Mouse (Mus musculus): Measurements from ENCODE around the gene Lrsam1. TPM values are rescaled to one million over a fixed set of nuclear protein-coding genes. Genes with fewer than 3 reads are reported as not detected.

Gene Lrsam1
- polyA plus RNA-seq, 1 experiment from 2014 or later, result 29.3 TPM

DNA sequence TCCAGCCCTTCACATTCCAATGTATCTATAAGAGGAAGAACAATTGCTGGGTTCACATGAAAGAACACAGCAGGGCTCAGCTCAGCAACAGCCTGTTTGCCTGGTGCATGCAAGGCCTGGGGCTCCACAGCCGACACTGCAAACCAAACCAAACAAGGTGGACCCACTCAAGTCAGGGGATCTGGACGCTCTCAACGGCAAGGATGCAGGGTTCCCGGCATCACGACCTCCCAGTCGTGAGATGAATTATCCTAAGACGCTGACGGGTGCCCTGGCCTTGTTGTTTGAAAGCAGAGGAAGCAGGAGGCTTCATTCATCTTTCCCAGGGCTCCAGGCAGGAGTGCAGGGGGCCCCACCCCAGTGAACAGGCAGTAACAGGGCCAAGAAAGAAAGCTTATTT is 24.4 kb upstream of the Lrsam1 start:
- ATAC-seq, result no peak
- no peaks in the 10 kb centered on the region for H3K27me3 ChIP-seq
- ChIA-PET POLR2A (no interaction called here), CTCF (no interaction called here)
- no peak for TF ChIP-seq CTCF (IDR thresholded peaks at IDR 0.05)
- in situ Hi-C loops (cut with MboI; ENCODE audit: low pct_unique_long_range_greater_than_20kb), result loop anchor here (25.0 kb wide), 1 partner anchor 401 kb away; no protein-coding TSS in a partner anchor
- no peak for DNase-seq (ENCODE audit: low read depth, low spot score)

GRCm38 (mm10) chr2:32983617-32984016 is 22.2 kb upstream of the Lrsam1 start:
- no peak for DNase-seq (ENCODE audit: low read depth, low spot score)
- no peak for TF ChIP-seq CTCF (IDR thresholded peaks at IDR 0.05)
- ChIA-PET POLR2A (no interaction called here), CTCF (interaction anchor here (1.1 to 1.9 kb wide), 3 partner anchors 44 to 365 kb away, joined by 3 to 4 read pairs (median 4); partner anchors contain the start of gene Garnl3)
- no peak for ATAC-seq
- in situ Hi-C loops (cut with MboI; ENCODE audit: low pct_unique_long_range_greater_than_20kb), result loop anchor here (25.0 kb wide), 1 partner anchor 404 kb away; no protein-coding TSS in a partner anchor
- no peaks in the 10 kb centered on the region for H3K27me3 ChIP-seq

- DNase-seq (ENCODE audit: low read depth, low spot score), result no peak
- POLR2A ChIA-PET, result no interaction called here
- in situ Hi-C loops (cut with MboI; ENCODE audit: low pct_unique_long_range_greater_than_20kb), result loop anchor here (25.0 kb wide), 1 partner anchor 405 kb away; no protein-coding TSS in a partner anchor
- ATAC-seq, result no peak
- H3K27me3 ChIP-seq, result no peaks in the 10 kb centered on the region
- CTCF ChIA-PET, result interaction anchor here (1.1 to 1.9 kb wide), 3 partner anchors 14 to 365 kb away, joined by 3 to 4 read pairs (median 3); no protein-coding TSS in a partner anchor
- no peak for TF ChIP-seq CTCF (IDR thresholded peaks at IDR 0.05)
These were observed 21.3 kb upstream of the Lrsam1 start for GRCm38 (mm10) chr2:32982700-32983099.

- DNase-seq (ENCODE audit: low read depth, low spot score) (peak; percentile 70), ATAC-seq (peak; percentile 95)
- no peaks in the 10 kb centered on the region for H3K27me3 ChIP-seq
- ChIA-PET CTCF (interaction anchor here (0.6 to 1.2 kb wide), 3 partner anchors 13 to 442 kb away, joined by 3 read pairs; no protein-coding TSS in a partner anchor), POLR2A (no interaction called here)
- in situ Hi-C loops (cut with MboI; ENCODE audit: low pct_unique_long_range_greater_than_20kb), result loop anchor here (25.0 kb wide), 1 partner anchor 406 kb away; no protein-coding TSS in a partner anchor
- no peak for TF ChIP-seq CTCF (IDR thresholded peaks at IDR 0.05)
These were observed 20.4 kb upstream of the Lrsam1 start, which contains the start of gene Slc2a8 for GRCm38 (mm10) chr2:32981725-32982271. Slc2a8 (minus strand) TSS chr2:32982083.

DNA sequence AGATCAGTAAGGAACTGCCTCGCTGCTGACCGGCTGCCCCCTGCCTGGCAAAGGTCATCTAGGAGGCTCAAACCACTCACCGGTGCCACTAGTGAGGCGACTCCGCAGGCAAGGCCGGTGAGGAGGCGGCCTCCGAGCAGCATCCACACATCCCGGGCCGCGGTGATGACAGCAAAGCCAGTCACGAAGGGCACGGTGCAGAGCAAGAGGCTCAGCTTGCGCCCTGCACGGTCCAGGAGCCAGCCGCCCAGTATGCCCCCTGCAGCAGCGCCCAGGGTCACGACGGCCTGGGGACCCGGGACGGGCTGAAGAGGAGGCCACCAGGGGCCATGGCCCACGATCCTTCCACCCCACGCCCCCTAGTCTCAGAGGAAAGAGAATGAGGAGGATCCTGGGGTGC is 19.9 kb upstream of the Lrsam1 start:
- no peaks in the 10 kb centered on the region for H3K27me3 ChIP-seq
- ChIA-PET POLR2A (no interaction called here), CTCF (interaction anchor here (1.2 kb wide), 1 partner anchor 22 kb away, joined by 3 read pairs; no protein-coding TSS in a partner anchor)
- peak; percentile 58 for ATAC-seq
- no peak for TF ChIP-seq CTCF (IDR thresholded peaks at IDR 0.05)
- DNase-seq (ENCODE audit: low read depth, low spot score), result no peak
- in situ Hi-C loops (cut with MboI; ENCODE audit: low pct_unique_long_range_greater_than_20kb), result loop anchor here (25.0 kb wide), 1 partner anchor 406 kb away; no protein-coding TSS in a partner anchor

- in situ Hi-C loops (cut with MboI; ENCODE audit: low pct_unique_long_range_greater_than_20kb), result loop anchor here (25.0 kb wide), 1 partner anchor 408 kb away; no protein-coding TSS in a partner anchor
- ChIA-PET CTCF (interaction anchor here (1.5 to 1.6 kb wide), 2 partner anchors 10 to 31 kb away, joined by 3 read pairs; no protein-coding TSS in a partner anchor), POLR2A (no interaction called here)
- TF ChIP-seq CTCF (IDR thresholded peaks at IDR 0.05), result no peak
- H3K27me3 ChIP-seq, result no peaks in the 10 kb centered on the region
- no peak for DNase-seq (ENCODE audit: low read depth, low spot score)
- ATAC-seq, result no peak
These were observed 18.3 kb upstream of the Lrsam1 start for GRCm38 (mm10) chr2:32979675-32980074.

- ChIA-PET CTCF (interaction anchor here (1.5 to 1.6 kb wide), 2 partner anchors 9 to 30 kb away, joined by 3 read pairs; no protein-coding TSS in a partner anchor), POLR2A (no interaction called here)
- no peak for ATAC-seq
- in situ Hi-C loops (cut with MboI; ENCODE audit: low pct_unique_long_range_greater_than_20kb), result loop anchor here (25.0 kb wide), 1 partner anchor 409 kb away; no protein-coding TSS in a partner anchor
- H3K27me3 ChIP-seq, result no peaks in the 10 kb centered on the region
- no peak for TF ChIP-seq CTCF (IDR thresholded peaks at IDR 0.05)
- no peak for DNase-seq (ENCODE audit: low read depth, low spot score)
These were observed 17.3 kb upstream of the Lrsam1 start for GRCm38 (mm10) chr2:32978675-32979074.

GRCm38 (mm10) chr2:32977114-32977513 is 15.7 kb upstream of the Lrsam1 start:
- DNase-seq (ENCODE audit: low read depth, low spot score), result no peak
- POLR2A ChIA-PET, result no interaction called here
- no peaks in the 10 kb centered on the region for H3K27me3 ChIP-seq
- no peak for TF ChIP-seq CTCF (IDR thresholded peaks at IDR 0.05)
- CTCF ChIA-PET, result no interaction called here
- ATAC-seq, result no peak
- in situ Hi-C loops (cut with MboI; ENCODE audit: low pct_unique_long_range_greater_than_20kb), result loop anchor here (25.0 kb wide), 1 partner anchor 410 kb away; no protein-coding TSS in a partner anchor

DNA sequence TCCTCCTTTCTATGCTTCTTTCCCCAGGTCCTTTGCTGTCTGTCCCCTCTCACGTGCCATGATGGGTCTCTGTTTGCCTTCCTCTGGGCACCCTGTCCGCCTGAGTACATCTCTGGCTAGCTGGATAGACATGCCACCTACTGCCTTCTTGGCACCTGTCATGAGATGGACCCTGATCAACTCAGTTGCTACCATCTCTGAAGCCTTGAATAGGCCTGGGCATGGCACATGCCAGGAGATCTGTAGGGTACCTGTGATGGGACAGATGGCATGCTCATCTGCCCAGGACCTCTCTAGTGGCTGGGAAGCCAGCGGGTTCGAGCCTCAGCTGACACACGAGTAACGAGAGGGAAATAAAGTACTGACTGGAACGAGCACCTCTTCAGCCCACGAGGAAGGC is 12.8 kb upstream of the Lrsam1 start:
- in situ Hi-C loops (cut with MboI; ENCODE audit: low pct_unique_long_range_greater_than_20kb), result no loop called here
- no peak for TF ChIP-seq CTCF (IDR thresholded peaks at IDR 0.05)
- ATAC-seq (no peak), DNase-seq (ENCODE audit: low read depth, low spot score) (no peak)
- POLR2A ChIA-PET, result interaction anchor here (0.6 kb wide), 1 partner anchor 267 kb away, joined by 4 read pairs; no protein-coding TSS in a partner anchor
- CTCF ChIA-PET, result no interaction called here
- no peaks in the 10 kb centered on the region for H3K27me3 ChIP-seq

- ChIA-PET POLR2A (interaction anchor here (1.0 kb wide), 1 partner anchor 9 kb away, joined by 4 read pairs; no protein-coding TSS in a partner anchor), CTCF (no interaction called here)
- ATAC-seq (no peak), DNase-seq (ENCODE audit: low read depth, low spot score) (no peak)
- no peaks in the 10 kb centered on the region for H3K27me3 ChIP-seq
- TF ChIP-seq CTCF (IDR thresholded peaks at IDR 0.05), result no peak
- in situ Hi-C loops (cut with MboI; ENCODE audit: low pct_unique_long_range_greater_than_20kb), result no loop called here
These were observed 9.8 kb upstream of the Lrsam1 start for GRCm38 (mm10) chr2:32971235-32971634.

DNA sequence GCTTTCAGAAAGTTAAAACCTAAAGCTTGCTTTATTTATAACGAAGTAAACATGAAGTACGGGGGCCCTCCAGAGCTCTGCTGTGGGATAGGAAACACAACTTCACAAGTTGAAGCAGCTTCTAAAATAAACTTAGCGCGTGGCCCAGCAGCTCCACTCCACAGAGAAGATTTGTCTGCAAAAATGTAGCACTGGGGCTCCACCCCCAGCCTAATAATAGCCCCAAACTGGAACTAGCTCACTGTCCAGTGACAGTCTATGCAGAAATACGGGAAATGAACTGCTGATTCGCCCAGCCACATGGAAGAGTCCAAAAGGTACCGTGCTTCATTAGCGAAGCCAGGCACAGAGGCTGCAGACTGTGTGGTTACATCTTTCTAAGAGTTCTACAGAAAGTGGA is 7.9 kb upstream of the Lrsam1 start:
- no peak for TF ChIP-seq CTCF (IDR thresholded peaks at IDR 0.05)

More for the DNA sequence above, 7.9 kb upstream of the Lrsam1 start:
- ATAC-seq, result no peak
- DNase-seq (ENCODE audit: low read depth, low spot score), result no peak
- ChIA-PET CTCF (interaction anchor here (0.7 to 1.2 kb wide), 4 partner anchors 9 to 111 kb away, joined by 3 read pairs; partner anchors contain the start of gene Slc2a8), POLR2A (no interaction called here)
- in situ Hi-C loops (cut with MboI; ENCODE audit: low pct_unique_long_range_greater_than_20kb), result no loop called here
- no peaks in the 10 kb centered on the region for H3K27me3 ChIP-seq
